Mouse (Mus musculus) spleen, postnatal 0 days (tissue): ENCODE data around the gene Nlgn1. TPM values are rescaled to one million over a fixed set of nuclear protein-coding genes. Genes with fewer than 3 reads are reported as not detected.

Experiments used
- polyA plus RNA-seq: library from polyadenylated mRNA; unstranded; fragments of >200 nt; fragmentation: Nextera tagmentation; extraction: Ambion mirVana; gene quantifications from 2 replicates; pipeline ENCODE4 v1.2.1, GENCODE M21; 2015

Gene Nlgn1
- 0.04 and 0.16 TPM in 2 replicates for polyA plus RNA-seq

DNA sequence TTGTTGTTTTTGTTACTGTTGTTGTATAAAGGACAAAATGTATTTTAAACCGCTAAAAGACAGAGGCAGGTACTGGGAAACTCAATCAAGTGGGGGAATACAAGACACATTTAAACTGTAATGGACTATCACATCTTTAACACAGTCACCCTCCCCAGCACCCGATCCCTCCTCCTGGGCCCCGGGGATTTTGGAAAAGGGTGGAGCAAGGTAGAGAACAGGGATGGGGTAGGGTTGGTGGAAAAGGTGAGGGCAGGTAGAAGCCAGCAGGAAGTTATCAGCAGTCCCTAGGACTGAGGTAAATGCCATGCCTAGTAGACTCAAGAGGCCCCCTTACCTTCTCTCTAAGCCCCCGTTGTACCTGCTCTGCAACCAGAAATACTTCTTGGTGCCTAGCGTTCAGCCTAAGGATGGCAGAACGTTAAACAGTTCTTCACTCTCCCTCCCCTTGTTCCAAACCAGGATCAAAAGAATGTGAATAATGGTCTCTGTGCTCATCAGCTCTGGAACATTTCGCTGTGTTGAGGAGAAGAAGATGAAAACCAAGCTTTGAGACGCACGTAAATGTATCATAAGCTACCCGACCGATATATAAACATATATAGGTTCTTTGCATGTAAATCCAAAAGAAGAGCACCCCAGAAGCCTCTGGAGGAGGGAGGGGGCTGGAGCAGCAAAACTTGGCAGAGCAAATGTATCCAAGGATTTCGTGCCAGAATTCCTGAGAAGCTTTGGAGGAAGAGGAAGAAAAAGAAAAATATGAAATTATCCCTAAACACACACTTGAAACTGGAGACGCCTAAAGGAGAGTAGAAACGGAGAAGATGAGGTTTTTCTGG lies at the start of gene Nlgn1:
TSS of gene Nlgn1 (minus strand) at position 61 of the 839 bp plus-strand sequence.

